Mouse (Mus musculus) lung, postnatal 10 days (tissue): ENCODE results near the gene Gnaz.

Experiments
- DNase-seq: peaks from one replicate; pipeline ENCODE4 v3.0.0; 2021

Gene Gnaz

DNA sequence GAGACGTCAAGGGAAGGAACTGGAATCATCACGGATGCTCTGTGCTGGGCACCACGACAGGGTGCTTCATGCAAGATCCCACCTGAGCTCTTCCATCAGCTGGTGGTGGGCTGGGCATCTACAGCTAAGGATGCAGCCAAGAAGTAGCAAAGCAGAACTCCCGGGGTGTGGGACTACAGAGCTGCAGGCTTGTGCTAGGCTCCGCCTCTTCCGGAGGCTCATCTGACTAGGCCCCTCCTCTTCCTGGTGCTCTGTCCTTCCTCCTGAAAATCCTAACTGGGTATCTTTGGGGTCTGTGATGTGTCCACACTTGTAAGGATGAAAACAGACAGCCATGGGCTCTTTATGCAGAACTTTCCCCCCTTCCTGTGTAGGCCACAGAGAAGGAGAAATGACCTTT, 98.7 kb downstream of the Gnaz start:
- DNase-seq, result peak; percentile 24
